Mouse (Mus musculus): ENCODE measurements around the gene Dlx6.

Gene Dlx6

DNA sequence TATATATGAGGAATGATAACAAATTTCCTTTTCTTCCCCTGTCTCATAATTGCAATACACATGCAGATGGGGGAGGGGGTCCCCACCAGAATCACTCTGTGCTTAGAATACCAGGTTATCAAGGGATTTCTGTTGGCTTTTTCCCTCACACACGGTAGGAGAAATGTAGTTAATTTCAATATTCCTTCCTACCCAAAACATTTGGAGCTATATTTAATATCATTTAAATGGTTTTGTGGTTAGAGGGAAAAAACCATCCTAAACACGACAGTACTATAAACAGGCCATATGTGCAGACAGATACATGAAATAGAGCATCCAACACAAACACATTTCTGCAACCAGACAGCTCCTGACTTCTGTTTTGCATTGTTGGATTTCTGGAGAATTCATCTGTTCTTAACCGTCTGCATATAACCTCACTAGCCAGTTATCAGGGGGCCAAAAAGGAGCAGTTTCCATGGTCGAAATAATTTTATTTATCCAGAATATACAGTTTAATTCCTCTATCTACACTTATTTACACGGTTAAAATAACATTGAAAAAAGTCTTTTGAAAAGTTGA is 14.3 kb downstream of the Dlx6 start:
- DNase-seq (ENCODE audit: low spot score in 2 of 2) = no peak

DNA sequence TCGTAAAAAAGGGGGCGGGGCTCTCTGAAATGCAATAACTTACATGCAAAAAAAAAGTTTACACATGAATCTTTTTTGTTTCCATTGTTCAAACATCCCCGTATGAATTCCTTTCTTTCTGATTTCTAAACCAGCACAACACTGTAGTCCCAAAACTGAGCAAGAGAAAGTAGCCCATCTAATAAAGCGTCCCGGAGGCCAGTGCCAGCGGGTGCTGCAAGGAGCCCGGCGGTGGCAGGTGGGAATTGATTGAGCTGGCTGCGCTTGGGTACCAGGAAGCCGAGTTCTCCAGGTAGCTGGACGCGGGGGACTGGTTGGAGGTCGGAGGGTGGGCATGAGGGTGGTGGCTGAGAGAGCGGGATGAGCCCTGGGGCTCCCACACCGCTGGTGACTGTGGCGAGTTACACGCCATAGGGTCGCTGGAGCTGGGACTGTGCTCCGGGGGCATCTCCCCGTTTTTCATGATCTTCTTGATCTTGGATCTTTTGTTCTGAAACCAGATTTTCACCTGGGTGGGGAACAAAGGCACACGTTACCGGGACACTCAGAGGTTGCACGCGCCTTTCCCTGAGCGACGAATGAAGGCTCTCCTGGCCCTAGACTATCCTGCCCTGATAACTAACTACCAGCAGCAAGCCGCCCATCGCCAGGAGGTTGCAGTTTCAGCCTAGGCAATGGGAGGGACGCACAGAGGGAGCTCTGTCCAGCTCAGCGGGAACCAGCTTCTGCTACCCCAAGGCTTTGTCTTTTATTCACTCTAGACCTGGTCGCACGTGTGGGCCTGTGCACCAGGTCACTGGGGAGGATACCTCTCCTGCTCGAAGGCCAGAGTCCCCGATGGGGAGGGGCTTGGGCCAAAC is 15.1 kb downstream of the Dlx6 start:
- no peak for DNase-seq (ENCODE audit: low spot score in 2 of 2)

DNA sequence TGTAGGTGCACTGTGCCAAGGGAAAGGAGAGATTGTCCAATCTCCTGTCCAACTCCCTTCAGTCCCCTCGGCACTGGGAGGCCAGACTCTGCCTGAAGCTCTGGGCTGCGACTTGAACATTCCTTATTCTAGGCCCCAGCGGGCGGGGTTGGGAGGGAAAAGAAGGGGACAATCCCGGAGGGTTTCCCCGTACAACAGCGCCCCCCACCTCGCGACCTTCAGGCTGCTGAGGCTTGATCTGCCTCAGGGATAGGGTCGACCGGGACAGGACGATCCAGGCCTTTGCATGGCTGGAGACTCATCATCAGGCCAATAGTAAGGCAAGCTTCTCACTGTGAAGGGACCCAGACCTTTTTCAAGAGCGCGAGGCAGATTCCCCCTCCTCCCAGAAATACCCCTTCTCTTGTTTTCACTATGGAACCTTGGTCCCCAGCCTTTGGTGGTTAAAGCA is 15.7 kb downstream of the Dlx6 start:
- DNase-seq (ENCODE audit: low spot score in 2 of 2) = no peak

- no peak for DNase-seq (ENCODE audit: low spot score in 2 of 2)
Observed at GRCm38 (mm10) chr6:6879371-6880325, 16.5 kb downstream of the Dlx6 start.

DNA sequence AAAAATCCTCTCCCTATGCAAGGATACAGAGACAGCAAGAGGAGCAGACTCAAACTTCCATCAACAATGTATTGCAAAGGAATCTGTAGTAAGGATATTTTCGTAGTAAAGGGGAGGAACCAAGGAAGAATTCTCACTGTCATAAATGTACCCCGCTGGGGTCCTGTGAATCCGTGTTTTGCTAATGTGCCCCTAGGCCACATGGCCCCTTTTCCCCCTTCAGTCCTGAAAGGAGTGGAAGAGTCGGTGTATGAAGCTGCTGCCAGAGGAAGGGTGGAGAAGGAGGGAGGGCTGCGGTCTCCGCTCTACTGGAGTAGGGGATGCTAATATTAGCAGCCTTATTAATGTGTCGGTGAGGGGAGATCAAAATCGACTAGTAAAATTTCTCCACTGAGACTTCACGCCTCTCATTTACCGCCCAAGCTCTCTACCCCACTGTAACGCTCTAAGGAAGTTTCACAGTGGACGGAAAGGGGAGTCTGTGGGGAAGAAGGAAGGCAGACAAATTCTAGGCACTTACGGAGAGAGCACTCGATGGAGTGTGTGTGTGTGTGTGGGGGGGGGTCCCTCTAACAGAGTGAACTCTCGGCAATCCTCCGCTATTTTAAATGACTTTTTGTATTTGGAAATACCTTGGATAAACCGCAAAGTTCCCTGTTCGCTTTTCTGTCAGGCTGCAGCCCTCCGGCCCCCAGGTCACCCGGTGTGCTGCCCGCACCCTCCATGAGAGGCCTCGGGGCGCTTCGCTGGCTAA is 17.4 kb downstream of the Dlx6 start:
- DNase-seq (ENCODE audit: low spot score in 2 of 2) = no peak

DNA sequence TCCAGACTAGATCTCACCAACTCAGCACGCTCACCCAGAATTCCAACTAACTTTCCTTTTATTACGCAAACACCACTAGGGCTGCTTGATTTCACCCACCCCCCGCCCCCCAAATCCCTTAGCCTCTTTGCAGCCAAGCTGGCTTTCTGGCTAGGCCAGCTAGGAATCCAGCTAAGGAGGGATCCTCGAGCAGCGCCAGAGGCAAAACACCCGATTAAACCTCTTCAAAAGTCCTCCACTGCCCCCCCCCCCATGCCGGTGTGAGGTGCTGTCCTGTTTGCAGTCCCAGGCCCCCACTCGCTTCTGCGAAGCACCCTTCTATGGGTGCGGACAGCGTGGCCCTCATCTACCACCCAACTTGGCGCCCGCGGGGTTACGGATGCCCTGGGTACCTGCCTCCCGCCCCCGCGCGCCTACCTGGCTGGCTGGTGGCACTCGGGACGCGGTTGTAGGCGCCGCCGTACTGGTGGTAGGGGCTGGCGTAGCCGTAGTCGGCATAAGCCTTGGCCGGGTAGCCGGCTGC is 18.0 kb downstream of the Dlx6 start:
- no peak for DNase-seq (ENCODE audit: low spot score in 2 of 2)

DNA sequence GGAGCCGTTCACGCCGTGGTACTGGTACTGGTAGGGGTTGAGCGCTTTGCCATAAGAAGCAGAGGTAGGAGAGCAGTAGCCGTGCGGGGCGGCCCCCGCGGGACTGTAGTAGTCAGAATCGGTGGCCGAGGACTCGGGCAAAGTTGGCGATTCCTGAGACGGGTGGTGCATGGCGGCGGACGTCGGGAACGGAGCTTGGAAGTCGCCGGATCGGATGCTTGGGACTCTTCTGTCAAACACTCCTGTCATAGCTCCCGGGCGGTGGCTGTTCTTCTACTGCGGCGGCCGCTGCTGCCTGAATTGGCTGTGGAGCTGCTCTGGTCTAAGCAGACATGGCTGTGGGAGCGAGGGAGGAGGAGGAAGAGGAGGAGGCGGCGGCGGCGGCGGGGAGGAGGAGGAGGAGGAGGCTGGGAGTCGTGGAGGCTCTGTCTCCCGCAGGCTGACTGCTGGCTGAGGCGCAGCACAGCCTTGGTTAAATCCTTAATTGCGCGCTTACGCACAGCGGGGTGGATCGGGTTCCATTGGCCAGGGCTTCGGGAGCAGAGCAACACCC is 18.6 kb downstream of the Dlx6 start, which contains the start of gene Dlx5:
TSS of gene Dlx5 (minus strand) at position 448 of the 553 bp plus-strand sequence.
- peak in 1 of 2 experiments; percentile 49 for DNase-seq (ENCODE audit: low spot score in 2 of 2)

GRCm38 (mm10) chr6:6882266-6882797 is 19.2 kb downstream of the Dlx6 start:
- DNase-seq (ENCODE audit: low spot score in 2 of 2) = no peak

DNA sequence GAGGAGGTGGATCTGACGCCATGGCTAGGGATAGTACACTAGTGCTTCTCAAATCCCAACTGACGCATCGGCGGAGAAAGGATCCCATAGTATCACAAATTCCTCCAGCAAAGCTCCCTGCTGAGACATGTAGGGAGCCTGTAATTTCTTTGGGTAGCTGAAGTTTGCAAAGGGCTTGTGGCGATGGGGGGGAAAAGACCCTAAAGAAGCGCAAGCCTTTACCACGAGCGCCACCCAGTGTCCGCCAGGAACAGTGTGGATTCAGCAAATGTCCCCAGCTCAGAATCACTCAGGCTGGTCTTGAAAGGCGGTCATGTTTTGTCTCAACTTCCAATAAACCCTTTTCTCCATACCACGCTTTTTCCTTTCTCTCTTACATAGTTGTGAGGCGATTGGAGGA is 21.8 kb downstream of the Dlx6 start:
- peak in 1 of 2 experiments; percentile 71 for DNase-seq (ENCODE audit: low spot score in 2 of 2)

DNA sequence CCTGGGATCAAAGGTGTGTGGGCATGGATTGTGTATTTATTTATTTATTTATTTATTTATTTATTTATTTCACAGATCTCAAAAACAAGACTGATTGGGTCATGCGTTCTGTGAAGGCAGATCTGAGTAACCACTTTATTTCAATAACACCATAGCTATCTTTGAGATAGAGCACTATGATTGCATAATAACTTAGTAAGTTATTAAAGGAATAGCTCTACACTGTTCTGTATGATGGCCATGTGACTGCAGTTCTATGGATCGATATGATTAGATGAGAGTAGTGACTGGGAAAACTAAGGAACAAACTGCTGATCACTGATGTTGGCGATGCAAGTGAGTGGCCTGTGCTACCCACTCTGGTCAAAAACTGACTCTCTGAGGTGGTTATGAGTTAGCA is 23.1 kb downstream of the Dlx6 start:
- DNase-seq (ENCODE audit: low spot score in 2 of 2) = no peak

- no peak for DNase-seq (ENCODE audit: low spot score in 2 of 2)
Observed at GRCm38 (mm10) chr6:6890047-6890446, 26.9 kb downstream of the Dlx6 start.

GRCm38 (mm10) chr6:6909586-6909985 is 46.5 kb downstream of the Dlx6 start:
- peak; percentile 18 to 24 for DNase-seq (ENCODE audit: low spot score in 2 of 2)

GRCm38 (mm10) chr6:6914304-6914703 is 51.2 kb downstream of the Dlx6 start:
- DNase-seq (ENCODE audit: low spot score in 2 of 2) = no peak

- peak; percentile 56 to 63 for DNase-seq (ENCODE audit: low spot score in 2 of 2)
Observed at GRCm38 (mm10) chr6:6914849-6915525, 51.9 kb downstream of the Dlx6 start.

DNA sequence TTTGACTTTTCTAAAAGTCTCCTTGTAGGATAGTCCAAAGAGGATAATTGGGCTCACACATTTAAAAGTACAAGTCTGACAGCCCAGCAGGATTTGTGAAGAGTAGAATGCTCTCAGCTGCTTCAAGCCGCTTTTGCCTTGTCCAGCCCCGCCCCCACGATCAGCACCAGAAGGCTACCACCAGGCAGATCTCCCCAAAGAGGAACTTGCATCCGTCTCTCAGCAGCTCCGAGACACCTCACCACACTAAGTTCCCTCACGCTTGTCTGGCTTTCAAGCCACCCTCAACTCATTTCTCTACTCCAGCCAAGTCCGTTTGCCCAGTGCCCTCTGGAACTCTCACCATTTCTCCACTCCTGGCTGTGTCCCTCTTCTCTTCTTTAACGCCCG is 52.4 kb downstream of the Dlx6 start:
- DNase-seq (ENCODE audit: low spot score in 2 of 2) = no peak

DNA sequence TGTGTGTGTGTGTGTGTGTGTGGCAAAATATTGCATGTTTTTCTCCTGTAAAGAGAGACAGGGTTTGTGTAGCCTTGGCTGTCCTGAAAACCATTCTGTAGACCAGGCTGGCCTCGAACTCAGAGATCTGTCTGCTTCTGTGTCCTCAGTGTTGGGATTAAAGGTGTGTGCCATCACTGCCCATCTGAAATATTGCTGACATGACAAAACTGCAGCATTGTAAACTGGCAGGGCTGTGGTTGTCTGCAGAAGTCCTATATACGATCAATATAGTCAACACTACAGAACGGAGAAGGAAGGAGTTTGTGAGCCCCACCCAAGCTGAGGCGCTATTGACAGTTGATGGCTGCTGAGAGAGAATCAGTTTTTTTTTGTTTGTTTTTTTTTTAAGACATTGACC is 54.2 kb downstream of the Dlx6 start:
- no peak for DNase-seq (ENCODE audit: low spot score in 2 of 2)
